Mouse (Mus musculus): ENCODE results near the gene Elovl4. TPM values are rescaled to one million over a fixed set of nuclear protein-coding genes. Genes with fewer than 3 reads are reported as not detected.

Elovl4 gene
- polyA plus RNA-seq, 1 experiment from 2014 or later, result 8.6 TPM

DNA sequence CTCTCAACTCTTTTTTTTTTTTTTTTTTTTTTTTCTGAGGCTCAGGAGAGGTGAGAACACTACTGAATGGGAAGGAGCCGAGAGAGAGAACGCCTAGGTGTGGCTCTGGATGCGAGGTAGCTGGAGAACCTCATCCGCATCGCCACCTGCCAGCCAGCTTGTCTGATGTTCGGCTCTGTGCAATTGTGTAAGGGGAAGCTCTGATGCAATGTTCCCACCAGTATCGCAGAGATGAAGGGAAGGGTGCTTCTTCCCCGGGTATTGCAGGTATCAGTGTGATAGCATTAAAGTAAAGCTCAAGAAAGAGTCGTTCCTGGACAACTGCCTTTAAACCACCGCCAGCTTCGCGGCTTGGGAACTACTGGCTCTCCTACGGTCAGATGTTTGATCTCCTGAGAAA lies 1.7 kb downstream of the Elovl4 start:
- Histone ChIP-seq H3K4me1 (peaks cover 20% of the 10 kb centered on the region), H3K27ac (no peak overlapping the region), H3K36me3 (no peaks in the 10 kb centered on the region), H3K9me3 (replicated peaks) (no peaks in the 10 kb centered on the region), H3K27me3 (peaks cover 35% of the 10 kb centered on the region), H3K4me2 (0 out of 2 replicates have a peak overlapping the region, but pooled peaks have one; percentile 21), H3K4me3 (replicated peaks) (0 out of 2 replicates have a peak overlapping the region, but pooled peaks have one; percentile 59), H3K9ac (no peak overlapping the region)
- 57% methylated on average over 13 of the region's 13 CpGs for WGBS
- ATAC-seq (replicated peaks; ENCODE audit: low FRiP score), result no peak

DNA sequence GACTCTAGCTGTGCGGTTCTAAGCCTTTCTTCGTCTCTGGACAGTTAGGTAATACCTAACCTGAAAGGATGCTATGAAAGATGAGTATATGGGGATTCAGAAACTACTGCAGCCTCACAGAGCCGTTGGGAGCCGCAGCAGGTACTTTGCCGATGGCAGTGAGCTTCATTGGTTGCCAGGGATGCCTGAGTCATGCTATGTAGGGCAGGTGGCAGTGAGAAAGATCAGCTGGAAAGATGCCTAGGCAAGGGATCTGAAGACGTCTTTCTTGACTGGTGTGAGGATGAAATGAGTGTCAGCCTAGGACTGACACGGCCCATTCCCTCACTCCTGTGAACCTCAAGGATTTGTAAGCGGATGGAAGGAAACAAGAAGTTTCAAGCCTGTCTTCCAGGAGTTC lies 8.2 kb downstream of the Elovl4 start:
- H3K36me3 ChIP-seq, result no peaks in the 10 kb centered on the region
- H3K9me3 ChIP-seq (replicated peaks), result no peaks in the 10 kb centered on the region
- H3K9ac ChIP-seq, result no peak overlapping the region
- no peak overlapping the region for H3K27ac ChIP-seq
- H3K4me3 ChIP-seq (replicated peaks), result no peak overlapping the region
- H3K4me1 ChIP-seq, result no peaks in the 10 kb centered on the region
- no peak overlapping the region for H3K4me2 ChIP-seq
- 86% methylated on average over 8 of the region's 8 CpGs for WGBS
- H3K27me3 ChIP-seq, result no peaks in the 10 kb centered on the region
- no peak for ATAC-seq (replicated peaks; ENCODE audit: low FRiP score)

DNA sequence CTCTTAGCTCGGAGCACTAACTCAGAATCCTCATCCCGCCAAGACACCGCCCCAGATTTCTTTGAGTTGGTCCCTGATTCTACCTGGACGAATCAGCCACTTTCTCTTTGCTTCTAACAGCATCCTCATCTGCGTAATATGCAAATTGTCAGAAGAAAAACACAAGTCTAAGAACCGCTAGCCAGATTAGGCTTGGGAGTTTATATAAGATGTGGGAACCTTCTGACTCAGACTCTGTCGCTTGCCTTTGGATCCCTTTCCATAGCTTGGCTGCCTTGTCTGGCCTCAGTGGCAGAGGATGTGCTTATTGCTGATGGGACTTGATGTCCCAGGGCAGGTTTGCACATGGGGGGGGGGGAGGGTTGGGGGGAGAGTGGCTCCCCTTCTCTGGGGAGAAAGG lies 9.2 kb downstream of the Elovl4 start:
- H3K27me3 ChIP-seq, result no peaks in the 10 kb centered on the region
- no peak overlapping the region for H3K27ac ChIP-seq
- no peaks in the 10 kb centered on the region for H3K36me3 ChIP-seq
- no peak for ATAC-seq (replicated peaks; ENCODE audit: low FRiP score)
- WGBS, result 88% methylated on average over 7 of the region's 7 CpGs
- H3K4me1 ChIP-seq, result no peaks in the 10 kb centered on the region
- no peak overlapping the region for H3K4me3 ChIP-seq (replicated peaks)
- no peaks in the 10 kb centered on the region for H3K9me3 ChIP-seq (replicated peaks)
- H3K9ac ChIP-seq, result no peak overlapping the region
- no peak overlapping the region for H3K4me2 ChIP-seq

DNA sequence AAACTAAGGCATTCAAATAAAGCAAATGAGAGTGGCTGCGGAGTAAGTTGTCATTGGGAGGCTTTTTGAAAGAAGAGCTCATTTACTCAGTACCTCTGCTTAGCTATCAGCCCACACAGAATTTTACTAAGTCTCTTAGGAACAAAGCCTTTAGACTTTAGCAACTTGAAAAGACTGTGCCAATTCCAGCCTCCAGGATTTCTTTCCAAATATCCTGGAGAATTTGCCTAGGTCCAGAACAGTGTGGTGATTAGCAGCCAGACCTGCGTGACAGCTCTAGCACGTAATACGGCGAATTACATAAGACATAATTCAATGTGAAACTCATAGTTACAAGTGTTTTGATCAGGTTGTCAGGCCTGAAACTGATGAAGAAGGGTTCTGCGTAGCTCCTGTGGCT lies 16.8 kb downstream of the Elovl4 start:
- Histone ChIP-seq H3K36me3 (no peaks in the 10 kb centered on the region), H3K4me2 (no peak overlapping the region), H3K9ac (no peak overlapping the region), H3K27me3 (no peaks in the 10 kb centered on the region), H3K9me3 (replicated peaks) (no peaks in the 10 kb centered on the region), H3K4me1 (no peaks in the 10 kb centered on the region), H3K27ac (no peak overlapping the region), H3K4me3 (replicated peaks) (no peak overlapping the region)
- no peak for ATAC-seq (replicated peaks; ENCODE audit: low FRiP score)
- 95% methylated on average over 6 of the region's 6 CpGs for WGBS

DNA sequence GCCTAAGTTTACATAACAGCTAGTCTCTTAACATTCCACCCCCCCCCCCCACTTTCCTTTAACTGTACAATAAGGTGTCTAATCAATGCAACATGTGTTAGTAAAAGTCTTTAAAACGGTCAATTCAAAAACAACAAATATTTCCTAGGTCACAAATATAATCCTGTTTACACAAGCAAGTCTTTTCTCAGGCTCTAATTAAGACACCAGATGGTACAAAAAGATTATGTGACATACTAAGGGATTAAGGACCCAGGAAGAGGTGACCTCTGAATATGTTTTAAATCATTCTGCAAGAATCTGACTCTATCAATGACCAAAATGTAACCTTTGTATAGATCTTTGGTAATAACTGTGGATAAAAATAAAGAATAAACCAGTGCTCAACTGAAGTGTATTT lies 20.6 kb downstream of the Elovl4 start:
- no peak for ATAC-seq (replicated peaks; ENCODE audit: low FRiP score)
- Histone ChIP-seq H3K4me1 (no peaks in the 10 kb centered on the region), H3K4me3 (replicated peaks) (no peak overlapping the region), H3K27me3 (no peaks in the 10 kb centered on the region), H3K36me3 (no peaks in the 10 kb centered on the region), H3K9ac (no peak overlapping the region), H3K4me2 (no peak overlapping the region), H3K9me3 (replicated peaks) (no peaks in the 10 kb centered on the region), H3K27ac (no peak overlapping the region)
- WGBS, result 82% methylated on average over 1 of the region's 1 CpGs

DNA sequence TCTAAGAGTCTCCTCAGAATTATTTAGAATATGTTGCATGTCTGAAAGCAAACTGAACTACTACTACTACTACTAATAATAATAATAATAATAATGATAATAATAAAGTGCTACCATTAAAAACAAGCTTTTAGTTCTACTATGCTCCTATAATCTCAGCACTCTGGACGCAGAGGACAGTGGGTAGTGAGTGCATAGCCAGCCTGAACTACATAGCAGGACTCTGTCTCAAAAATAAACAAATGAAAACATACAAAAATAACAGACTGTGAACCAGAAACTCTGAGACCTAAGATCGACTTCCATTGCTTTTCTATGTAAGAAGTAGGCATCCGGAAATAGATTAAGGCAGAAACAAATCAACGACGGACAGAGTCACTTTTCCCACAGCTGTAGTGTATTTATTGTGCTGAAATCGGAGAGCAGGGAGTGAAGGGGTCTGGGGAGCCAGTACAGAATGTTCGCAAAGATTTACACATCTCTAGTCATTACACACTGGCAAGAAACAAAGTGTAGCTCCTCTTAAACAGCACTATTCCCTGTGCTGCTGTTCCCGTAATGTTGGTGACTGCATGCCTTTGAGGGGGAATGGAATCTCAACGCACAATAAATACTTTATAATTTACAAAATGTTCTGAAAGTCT lies 27.6 kb downstream of the Elovl4 start:
- ATAC-seq (replicated peaks; ENCODE audit: low FRiP score), result peak; percentile 69
- Histone ChIP-seq H3K27me3 (no peaks in the 10 kb centered on the region), H3K4me1 (0 out of 2 replicates have a peak, but pooled peaks cover 4% of the 10 kb centered on the region), H3K36me3 (no peaks in the 10 kb centered on the region), H3K4me2 (no peak overlapping the region), H3K9ac (no peak overlapping the region), H3K4me3 (replicated peaks) (no peak overlapping the region), H3K9me3 (replicated peaks) (no peaks in the 10 kb centered on the region), H3K27ac (no peak overlapping the region)
- WGBS, result 31% methylated on average over 9 of the region's 9 CpGs

DNA sequence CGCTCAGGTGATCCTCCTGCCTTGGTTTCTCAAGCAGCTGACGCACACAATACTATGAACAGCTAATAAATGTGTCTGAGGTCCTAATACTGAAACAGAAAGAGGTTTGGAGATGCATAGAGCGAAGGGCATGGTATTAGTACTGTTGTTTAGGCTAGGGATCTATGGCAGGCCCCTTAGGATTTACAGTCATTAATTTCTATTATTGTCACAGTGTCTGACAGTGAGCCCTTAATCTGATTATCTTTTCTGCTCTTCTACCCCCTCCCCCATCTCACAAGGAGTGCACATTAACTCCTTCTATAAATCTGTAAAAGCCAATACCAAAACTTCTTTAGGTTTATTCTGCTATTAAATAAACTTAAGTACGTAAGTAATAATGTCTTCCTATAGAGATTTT lies 44.8 kb downstream of the Elovl4 start:
- no peaks in the 10 kb centered on the region for H3K4me1 ChIP-seq
- no peaks in the 10 kb centered on the region for H3K27me3 ChIP-seq
- H3K4me3 ChIP-seq (replicated peaks), result no peak overlapping the region
- no peak overlapping the region for H3K9ac ChIP-seq
- no peak for ATAC-seq (replicated peaks; ENCODE audit: low FRiP score)
- H3K4me2 ChIP-seq, result no peak overlapping the region
- no peak overlapping the region for H3K27ac ChIP-seq
- no peaks in the 10 kb centered on the region for H3K36me3 ChIP-seq
- no peaks in the 10 kb centered on the region for H3K9me3 ChIP-seq (replicated peaks)
- 83% methylated on average over 4 of the region's 4 CpGs for WGBS

DNA sequence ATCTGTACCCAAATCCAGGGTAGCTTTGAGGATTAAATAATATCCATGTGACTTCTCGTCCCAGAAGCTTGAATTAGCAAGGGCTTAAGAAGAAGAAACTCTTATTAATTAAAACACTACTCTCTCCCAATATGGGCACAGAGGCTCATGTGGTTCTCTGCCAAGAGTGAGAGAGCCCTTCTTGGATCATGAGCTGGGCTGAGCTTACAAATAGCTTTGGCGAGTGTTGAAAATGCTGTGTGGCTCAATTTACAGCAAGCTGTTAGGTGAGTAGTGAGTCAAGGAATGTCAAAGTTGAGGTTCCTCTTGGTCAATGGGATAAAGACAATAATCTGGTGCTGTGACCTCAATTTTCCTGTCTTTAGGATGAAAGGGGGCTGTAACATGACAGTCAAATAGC lies 74.2 kb downstream of the Elovl4 start:
- Histone ChIP-seq H3K4me2 (no peak overlapping the region), H3K9ac (no peak overlapping the region), H3K27ac (no peak overlapping the region), H3K4me3 (replicated peaks) (no peak overlapping the region), H3K9me3 (replicated peaks) (no peaks in the 10 kb centered on the region), H3K4me1 (peaks cover 4% of the 10 kb centered on the region; the same call in 1 of the 2 replicates), H3K36me3 (no peaks in the 10 kb centered on the region), H3K27me3 (peaks cover 2% of the 10 kb centered on the region; the same call in 1 of the 2 replicates)
- no peak for ATAC-seq (replicated peaks; ENCODE audit: low FRiP score)
- 86% methylated on average over 2 of the region's 2 CpGs for WGBS

DNA sequence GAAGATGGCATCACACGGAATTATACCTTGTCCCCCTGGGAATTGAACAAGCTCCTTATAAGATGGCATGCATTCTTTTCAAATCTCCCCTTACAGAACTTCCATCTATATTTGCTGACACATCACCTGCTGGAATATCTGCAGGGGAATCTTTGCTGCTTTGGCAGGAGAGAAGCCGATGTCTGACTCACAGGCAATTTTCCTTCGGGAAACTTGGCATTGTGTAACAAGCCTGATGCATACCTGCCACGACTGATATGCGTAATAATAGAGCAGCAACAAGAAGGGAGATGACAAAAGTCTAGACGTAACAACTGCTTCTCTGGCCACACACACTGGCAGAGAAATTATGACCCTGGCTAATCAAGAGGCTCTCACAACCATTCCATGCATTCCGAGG lies 75.2 kb downstream of the Elovl4 start:
- Histone ChIP-seq H3K36me3 (no peaks in the 10 kb centered on the region), H3K4me1 (peaks cover 4% of the 10 kb centered on the region; the same call in 1 of the 2 replicates), H3K4me2 (no peak overlapping the region), H3K27ac (no peak overlapping the region), H3K9me3 (replicated peaks) (no peaks in the 10 kb centered on the region), H3K9ac (no peak overlapping the region), H3K4me3 (replicated peaks) (no peak overlapping the region), H3K27me3 (peaks cover 5% of the 10 kb centered on the region; the same call in 1 of the 2 replicates)
- 65% methylated on average over 7 of the region's 7 CpGs for WGBS
- ATAC-seq (replicated peaks; ENCODE audit: low FRiP score), result no peak

Other genes with a start within 250 kb of the Elovl4 start
- gene Ttk, start 28.4 kb upstream of the Elovl4 start, polyA plus RNA-seq (2015; fragmentation: Nextera tagmentation; extraction: Ambion mirVana), result 36.5 and 36.8 TPM in 2 replicates
- gene Bckdhb, start 118.9 kb upstream of the Elovl4 start, polyA plus RNA-seq (2015; fragmentation: Nextera tagmentation; extraction: Ambion mirVana), result 46.9 and 51.6 TPM in 2 replicates

All from kidney, embryonic 15.5 days (tissue).